Mouse (Mus musculus): ENCODE data around the gene Usp21. TPM values are rescaled to one million over a fixed set of nuclear protein-coding genes. Genes with fewer than 3 reads are reported as not detected.
A peak's percentile ranks its signal among the peaks of the same experiment; 100 is the strongest.
"Not testable (repeated sequence)": the region's sequence is repeated elsewhere in the genome, so short reads cannot be mapped to it uniquely, and the experiment has no call there.

Gene Usp21
- polyA plus RNA-seq (2015; fragmentation: Nextera tagmentation; extraction: Ambion mirVana), result 59.4 and 63.3 TPM in 2 replicates

DNA sequence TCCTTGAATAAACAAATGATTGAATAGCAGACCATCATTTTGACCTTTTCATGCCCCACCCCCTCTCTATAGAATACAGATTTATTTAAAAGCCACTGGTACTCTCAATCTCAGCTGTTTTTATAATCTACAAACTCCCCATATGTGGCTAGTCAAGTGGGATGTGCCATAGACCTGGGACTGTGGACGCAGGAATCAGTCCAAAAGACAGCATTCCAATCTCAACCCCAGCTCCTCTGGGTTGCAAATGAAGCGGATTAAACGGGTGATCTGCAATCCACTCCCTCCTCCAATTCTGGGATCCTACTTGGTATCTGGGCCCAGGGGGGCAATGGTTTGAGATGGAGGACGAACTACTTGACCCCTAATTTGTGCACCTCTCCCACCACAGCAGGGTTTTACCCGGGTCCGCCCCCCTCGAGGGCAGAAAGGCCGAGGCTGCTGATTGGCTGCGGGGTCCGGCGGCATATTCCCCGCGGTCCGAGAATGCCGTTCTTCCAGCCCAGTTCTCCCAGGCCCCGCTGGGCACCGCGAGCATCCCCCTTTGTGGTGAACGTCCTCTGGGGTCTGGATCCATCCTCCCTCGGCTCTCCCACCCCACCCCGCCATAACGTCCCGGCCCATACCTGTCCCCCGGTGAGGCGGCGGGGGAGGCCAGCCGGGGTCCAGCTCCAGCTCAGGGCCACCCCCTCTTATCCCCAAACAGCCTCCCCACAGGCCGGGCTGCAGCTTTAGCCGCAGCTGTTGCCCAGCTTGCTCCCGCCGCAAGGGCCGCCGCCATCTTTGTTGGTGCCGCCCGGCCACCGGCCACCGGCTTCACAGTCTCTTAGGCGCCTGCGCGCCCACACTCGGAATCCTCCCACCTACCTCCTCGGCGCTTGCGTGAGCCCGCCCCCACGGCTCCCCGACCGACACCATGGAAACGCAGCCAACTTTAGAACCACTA, at the start of gene Usp21:
Usp21 (minus strand) TSS at position 856 of the 946 bp plus-strand sequence.
- Histone ChIP-seq H3K4me1 (replicated peaks; ENCODE audit: insufficient read depth, low read length) (peaks cover 5% of the 10 kb centered on the region; the same call in 1 of the 2 replicates), H3K27ac (peak within 1 kb of the TSS; percentile 94), H3K4me2 (ENCODE audit: low read length) (peak within 1 kb of the TSS; percentile 82), H3K9ac (ENCODE audit: low read depth, low read length) (peak within 1 kb of the TSS; percentile 98), H3K4me3 (replicated peaks; ENCODE audit: low read depth, low read length) (peak within 1 kb of the TSS; percentile 98), H3K36me3 (ENCODE audit: insufficient read depth, low read length) (peaks cover 9% of the 10 kb centered on the region), H3K27me3 (ENCODE audit: insufficient read depth, low read length) (no peaks in the 10 kb centered on the region), H3K9me3 (replicated peaks; ENCODE audit: low read length) (no peaks in the 10 kb centered on the region)
- DNase-seq (ENCODE audit: low spot score) (peak; percentile 98), ATAC-seq (replicated peaks; ENCODE audit: low FRiP score, low read depth) (peak; percentile 91)
- under 1% methylated on average over 49 of the region's 49 CpGs for WGBS
- no peak for TF ChIP-seq CTCF (IDR thresholded peaks at IDR 0.05; ENCODE audit: low read depth)

DNA sequence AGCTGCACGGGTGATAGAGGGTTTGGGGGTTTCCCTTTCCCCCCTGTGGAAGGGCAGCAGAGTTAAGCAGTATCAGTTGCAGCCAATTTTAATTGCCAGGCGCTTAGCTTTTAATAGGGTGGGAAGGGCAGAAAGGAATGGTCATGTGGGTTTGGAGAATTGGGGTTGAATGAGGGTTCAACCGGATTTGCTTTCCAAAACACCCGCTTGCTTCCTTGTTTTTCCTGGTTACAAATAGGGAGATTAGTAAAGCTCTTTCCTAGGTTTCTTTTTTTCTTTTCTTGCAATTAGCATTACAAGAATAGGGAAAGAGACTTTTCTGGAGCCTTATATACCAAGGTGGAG, 42.4 kb upstream of the Usp21 start:
- 0% methylated on average over 4 of the region's 4 CpGs for WGBS
- DNase-seq (ENCODE audit: low spot score), result peak; percentile 70

DNA sequence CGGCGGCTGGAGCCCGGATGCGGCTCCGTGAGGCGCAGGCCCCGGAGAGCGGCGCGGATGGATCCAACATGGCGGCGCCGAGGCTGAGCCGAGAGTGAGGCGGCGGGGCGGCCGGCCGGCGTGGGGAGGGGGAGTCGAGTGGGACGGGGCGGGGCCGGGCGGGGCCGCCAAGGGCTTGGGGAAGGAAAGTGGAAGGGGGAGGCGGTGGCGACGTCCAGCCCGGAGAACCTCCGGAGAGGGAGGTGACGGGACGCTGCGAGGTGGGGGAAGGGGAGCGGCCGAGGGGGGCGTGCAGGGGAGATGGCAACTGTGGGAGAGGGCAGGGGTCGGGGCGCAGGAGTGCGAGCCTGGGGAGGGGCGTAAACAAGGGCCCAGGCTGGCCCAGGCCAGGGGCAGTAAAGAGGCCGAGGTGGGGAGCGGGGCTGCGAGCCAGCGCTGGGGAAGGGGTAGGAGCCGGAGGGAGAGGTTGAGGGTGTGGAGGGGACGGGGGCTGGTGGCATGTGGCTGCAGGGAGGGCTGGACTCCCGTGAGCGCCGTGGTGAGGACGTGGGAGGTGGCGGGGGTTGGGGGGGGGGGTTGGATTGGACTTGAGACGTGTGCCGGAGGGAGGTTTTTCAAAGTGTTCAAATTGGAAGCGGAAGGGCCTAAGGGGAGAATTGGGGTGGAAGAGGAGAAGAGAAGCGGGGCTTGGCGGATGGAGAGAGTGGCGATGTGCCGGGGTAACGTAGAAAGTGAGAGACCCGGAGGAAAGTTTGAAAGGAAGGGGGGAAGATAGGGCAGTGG, 41.8 kb upstream of the Usp21 start:
- no peak for TF ChIP-seq CTCF (IDR thresholded peaks at IDR 0.05; ENCODE audit: low read depth)
- DNase-seq (ENCODE audit: low spot score), result peak; percentile 89
- peaks cover 8% of the 10 kb centered on the region; the same call in 1 of the 2 replicates for H3K4me1 ChIP-seq (replicated peaks; ENCODE audit: insufficient read depth, low read length)
- H3K9me3 ChIP-seq (replicated peaks; ENCODE audit: low read length), result no peaks in the 10 kb centered on the region
- H3K4me2 ChIP-seq (ENCODE audit: low read length), result peak overlapping the region; percentile 70
- WGBS, result under 1% methylated on average over 61 of the region's 61 CpGs
- peak overlapping the region; percentile 87 for H3K4me3 ChIP-seq (replicated peaks; ENCODE audit: low read depth, low read length)
- H3K27me3 ChIP-seq (ENCODE audit: insufficient read depth, low read length), result no peaks in the 10 kb centered on the region
- no peaks in the 10 kb centered on the region for H3K36me3 ChIP-seq (ENCODE audit: insufficient read depth, low read length)
- H3K9ac ChIP-seq (ENCODE audit: low read depth, low read length), result peak overlapping the region; percentile 97
- ATAC-seq (replicated peaks; ENCODE audit: low FRiP score, low read depth), result peak; percentile 88
- peak overlapping the region; percentile 100 for H3K27ac ChIP-seq

More for the DNA sequence above, 42.4 kb upstream of the Usp21 start:
- Histone ChIP-seq H3K4me3 (replicated peaks; ENCODE audit: low read depth, low read length) (peak overlapping the region; percentile 87), H3K27me3 (ENCODE audit: insufficient read depth, low read length) (no peaks in the 10 kb centered on the region), H3K27ac (peak overlapping the region; percentile 100), H3K4me1 (replicated peaks; ENCODE audit: insufficient read depth, low read length) (peaks cover 8% of the 10 kb centered on the region; the same call in 1 of the 2 replicates), H3K9me3 (replicated peaks; ENCODE audit: low read length) (no peaks in the 10 kb centered on the region), H3K9ac (ENCODE audit: low read depth, low read length) (peak overlapping the region; percentile 97), H3K4me2 (ENCODE audit: low read length) (peak overlapping the region; percentile 70), H3K36me3 (ENCODE audit: insufficient read depth, low read length) (no peaks in the 10 kb centered on the region)
- TF ChIP-seq CTCF (IDR thresholded peaks at IDR 0.05; ENCODE audit: low read depth), result no peak
- no peak for ATAC-seq (replicated peaks; ENCODE audit: low FRiP score, low read depth)

DNA sequence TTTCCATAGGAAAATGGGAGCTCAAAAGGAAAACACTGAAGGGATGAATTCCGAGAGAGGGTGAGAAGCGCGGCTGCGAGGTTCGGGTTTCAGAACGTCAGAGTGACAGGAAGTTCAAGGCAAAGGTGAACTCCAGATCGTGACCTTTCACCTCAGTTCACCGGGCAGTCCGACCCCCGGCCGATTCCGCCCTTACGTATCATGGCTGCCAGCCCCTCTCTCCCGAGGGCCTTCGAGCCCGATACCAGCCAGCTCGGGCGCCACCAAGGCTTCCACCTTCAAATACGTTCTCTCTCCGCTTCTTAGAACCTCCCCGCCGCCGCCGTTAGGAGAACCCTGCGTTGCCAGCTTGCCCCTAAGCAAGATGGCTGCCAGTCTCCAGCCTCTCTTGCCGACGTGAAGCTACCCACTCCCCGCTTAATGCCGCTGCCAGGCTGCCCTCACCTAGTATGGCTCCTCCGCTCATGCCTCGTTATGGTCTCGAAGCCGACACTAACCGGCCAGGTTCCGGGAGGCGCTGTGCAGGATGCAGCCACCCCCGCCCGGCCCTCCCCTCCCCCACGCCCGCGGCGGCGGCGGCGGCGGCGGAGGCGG, 41.1 kb upstream of the Usp21 start, which contains the start of gene Dedd:
Dedd (plus strand) TSS at position 307 of the 594 bp plus-strand sequence.
- Histone ChIP-seq H3K27ac (peak within 1 kb of the TSS; percentile 100), H3K4me2 (ENCODE audit: low read length) (peak within 1 kb of the TSS; percentile 70), H3K4me3 (replicated peaks; ENCODE audit: low read depth, low read length) (peak within 1 kb of the TSS; percentile 87), H3K9me3 (replicated peaks; ENCODE audit: low read length) (no peaks in the 10 kb centered on the region), H3K36me3 (ENCODE audit: insufficient read depth, low read length) (no peaks in the 10 kb centered on the region), H3K4me1 (replicated peaks; ENCODE audit: insufficient read depth, low read length) (peaks cover 8% of the 10 kb centered on the region; the same call in 1 of the 2 replicates), H3K9ac (ENCODE audit: low read depth, low read length) (peak within 1 kb of the TSS; percentile 97), H3K27me3 (ENCODE audit: insufficient read depth, low read length) (no peaks in the 10 kb centered on the region)
- TF ChIP-seq CTCF (IDR thresholded peaks at IDR 0.05; ENCODE audit: low read depth), result peak; percentile 19; the same call in 1 of the 2 replicates
- DNase-seq (ENCODE audit: low spot score), result peak; percentile 98
- WGBS, result under 1% methylated on average over 44 of the region's 48 CpGs
- ATAC-seq (replicated peaks; ENCODE audit: low FRiP score, low read depth), result peak; percentile 94

DNA sequence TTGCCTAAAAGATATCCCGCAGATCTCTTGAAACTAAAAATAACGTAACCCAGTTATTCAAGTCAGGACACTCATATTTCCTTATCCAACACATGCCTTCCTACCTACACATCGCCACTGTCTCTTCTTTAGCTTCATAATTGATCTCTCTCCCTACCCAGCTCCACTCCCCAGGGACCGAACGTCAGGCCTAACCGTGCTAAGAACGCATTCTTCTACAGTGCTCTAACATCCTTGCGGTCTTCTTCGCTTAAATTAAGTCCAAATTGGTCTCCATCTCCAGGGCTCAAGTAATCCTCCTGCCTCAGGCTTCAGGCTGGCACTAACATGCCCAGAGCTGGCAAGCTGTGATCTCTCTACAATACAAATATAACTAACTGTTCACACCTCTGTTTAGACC, 40.5 kb upstream of the Usp21 start:
- H3K9ac ChIP-seq (ENCODE audit: low read depth, low read length), result peak overlapping the region; percentile 97
- ATAC-seq (replicated peaks; ENCODE audit: low FRiP score, low read depth) (no peak), DNase-seq (ENCODE audit: low spot score) (no peak)
- peak overlapping the region; percentile 70 for H3K4me2 ChIP-seq (ENCODE audit: low read length)
- peak overlapping the region; percentile 100 for H3K27ac ChIP-seq
- peaks cover 8% of the 10 kb centered on the region; the same call in 1 of the 2 replicates for H3K4me1 ChIP-seq (replicated peaks; ENCODE audit: insufficient read depth, low read length)
- WGBS, result 18% methylated on average over 9 of the region's 9 CpGs
- no peak for TF ChIP-seq CTCF (IDR thresholded peaks at IDR 0.05; ENCODE audit: low read depth)
- H3K27me3 ChIP-seq (ENCODE audit: insufficient read depth, low read length), result no peaks in the 10 kb centered on the region
- H3K4me3 ChIP-seq (replicated peaks; ENCODE audit: low read depth, low read length), result peak overlapping the region; percentile 87
- no peaks in the 10 kb centered on the region for H3K9me3 ChIP-seq (replicated peaks; ENCODE audit: low read length)
- no peaks in the 10 kb centered on the region for H3K36me3 ChIP-seq (ENCODE audit: insufficient read depth, low read length)

DNA sequence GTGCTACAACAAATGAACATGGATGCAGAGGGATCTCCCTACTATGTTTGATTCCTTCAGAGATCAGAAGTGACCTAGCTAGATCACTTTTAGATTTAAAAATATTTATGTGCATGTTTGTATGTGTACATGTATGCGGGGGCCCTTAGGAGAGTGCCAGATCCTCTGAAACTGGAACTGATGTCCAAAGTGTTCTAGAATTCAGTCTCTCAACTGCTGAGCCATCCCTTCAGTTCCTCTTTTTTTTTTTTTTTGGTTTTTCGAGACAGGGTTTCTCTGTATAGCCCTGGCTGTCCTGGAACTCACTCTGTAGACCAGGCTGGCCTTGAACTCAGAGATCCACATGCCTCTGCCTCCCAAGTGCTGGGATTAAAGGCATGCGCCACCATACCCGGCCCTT, 38.8 kb upstream of the Usp21 start:
- not testable (repeated sequence) for H3K4me1 ChIP-seq (replicated peaks; ENCODE audit: insufficient read depth, low read length); H3K27me3 ChIP-seq (ENCODE audit: insufficient read depth, low read length); ATAC-seq (replicated peaks; ENCODE audit: low FRiP score, low read depth); DNase-seq (ENCODE audit: low spot score); H3K36me3 ChIP-seq (ENCODE audit: insufficient read depth, low read length); H3K9ac ChIP-seq (ENCODE audit: low read depth, low read length); H3K4me2 ChIP-seq (ENCODE audit: low read length); H3K27ac ChIP-seq; H3K4me3 ChIP-seq (replicated peaks; ENCODE audit: low read depth, low read length); H3K9me3 ChIP-seq (replicated peaks; ENCODE audit: low read length)
- WGBS, result 87% methylated on average over 4 of the region's 4 CpGs
